In the genomic region with DNA sequence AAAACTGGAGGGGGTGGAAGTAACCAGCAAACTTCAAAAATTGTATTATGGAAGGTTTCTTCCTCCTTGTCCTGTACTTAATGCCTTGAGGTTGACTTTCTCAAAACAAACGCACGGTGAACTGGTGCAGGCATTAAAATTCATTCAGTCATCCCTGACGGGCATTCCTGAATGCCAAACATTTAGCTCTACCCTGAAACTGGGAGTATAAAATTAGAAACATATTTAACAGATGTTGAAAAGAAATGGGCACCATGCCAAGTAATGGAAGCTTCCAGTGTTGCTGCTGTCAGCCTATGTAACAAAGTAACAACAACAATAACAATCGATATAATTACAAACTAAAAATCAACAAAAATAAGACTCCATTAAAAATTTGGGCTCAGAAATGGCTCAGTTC, we compare ENCODE assay signal across 26 mouse cellular contexts. TPM values are rescaled to one million over a fixed set of nuclear protein-coding genes. Genes with fewer than 3 reads are reported as not detected.
DNase-seq lines count a peak whose midpoint lies in the region; ATAC-seq and TF ChIP-seq lines count a peak whose summit lies in the region.
"Had no signal": no experiment of that assay in that cellular context is flagged by ENCODE, and none has a peak within 500 bp of the region (broad histone marks: within the 10 kb centered on the region; RNA-seq: fewer than 3 reads in every experiment).

No protein-coding gene starts in this region.

- no peak for ATAC-seq in embryonic facial prominence, embryonic 11.5 days (replicated peaks; ENCODE audit: insufficient number of reproducible peaks, low FRiP score, low TSS enrichment, low read depth)
- ATAC-seq in heart, embryonic 16.5 days (replicated peaks; ENCODE audit: extremely low read depth, insufficient read depth, low FRiP score) = peak; percentile 61; the same call in 1 of the 2 replicates
- ATAC-seq in lung, embryonic 14.5 days (ENCODE audit: insufficient read depth) = no peak
- ATAC-seq in lung, postnatal 0 days = no peak
- ATAC-seq: CD4-positive, CD25-positive, alpha-beta regulatory T cell, adult 4 months; forebrain, postnatal 0 days; Patski had no signal

- TF ChIP-seq CTCF in lung, embryonic 14.5 days (IDR thresholded peaks at IDR 0.05; ENCODE audit: low read depth) = no peak
- no peak for TF ChIP-seq CTCF in lung, postnatal 0 days (IDR thresholded peaks at IDR 0.05)

- no peaks in the 10 kb centered on the region for H3K36me3 ChIP-seq in embryonic facial prominence, embryonic 11.5 days (replicated peaks; ENCODE audit: control insufficient read depth, insufficient read depth, low read depth, low read length)
- H3K36me3 ChIP-seq in embryonic facial prominence, embryonic 10.5 days (replicated peaks) = no peaks in the 10 kb centered on the region
- H3K36me3 ChIP-seq in heart, embryonic 16.5 days (ENCODE audit: control insufficient read depth, insufficient read depth) = no peaks in the 10 kb centered on the region
- H3K36me3 ChIP-seq in lung, embryonic 14.5 days (ENCODE audit: insufficient read depth) = no peaks in the 10 kb centered on the region
- H3K36me3 ChIP-seq in lung, postnatal 0 days (ENCODE audit: insufficient read depth, low read length) = no peaks in the 10 kb centered on the region
- H3K36me3 ChIP-seq: hindbrain, embryonic 12.5 days; stomach, embryonic 15.5 days had no signal

- 42% methylated on average over 4 of the region's 4 CpGs for WGBS in embryonic facial prominence, embryonic 11.5 days
- 52% methylated on average over 4 of the region's 4 CpGs for WGBS in embryonic facial prominence, embryonic 10.5 days
- 27% methylated on average over 4 of the region's 4 CpGs for WGBS in heart, embryonic 16.5 days
- 35% methylated on average over 4 of the region's 4 CpGs for WGBS in lung, embryonic 14.5 days
- 41% methylated on average over 4 of the region's 4 CpGs for WGBS in lung, postnatal 0 days

- no peak overlapping the region for H3K4me3 ChIP-seq in embryonic facial prominence, embryonic 11.5 days (ENCODE audit: low read depth, low read length)
- no peak overlapping the region for H3K4me3 ChIP-seq in embryonic facial prominence, embryonic 10.5 days
- no peak overlapping the region for H3K4me3 ChIP-seq in heart, embryonic 16.5 days (ENCODE audit: low read length)
- H3K4me3 ChIP-seq in lung, embryonic 14.5 days (ENCODE audit: low read depth, low read length) = no peak overlapping the region
- H3K4me3 ChIP-seq in lung, postnatal 0 days (ENCODE audit: low read depth, low read length) = no peak overlapping the region
- H3K4me3 ChIP-seq: hindbrain, embryonic 12.5 days; stomach, embryonic 15.5 days had no signal

- H3K27me3 ChIP-seq in embryonic facial prominence, embryonic 11.5 days (ENCODE audit: control insufficient read depth, insufficient read depth, low read length) = no peaks in the 10 kb centered on the region
- H3K27me3 ChIP-seq in embryonic facial prominence, embryonic 10.5 days (replicated peaks; ENCODE audit: low read depth, poor library complexity, severe bottlenecking) = no peaks in the 10 kb centered on the region
- H3K27me3 ChIP-seq in heart, embryonic 16.5 days (ENCODE audit: control insufficient read depth, insufficient read depth, low read length) = no peaks in the 10 kb centered on the region
- H3K27me3 ChIP-seq in lung, embryonic 14.5 days (ENCODE audit: insufficient read depth, low read length) = no peaks in the 10 kb centered on the region
- H3K27me3 ChIP-seq in lung, postnatal 0 days (replicated peaks; ENCODE audit: insufficient read depth, low read length) = no peaks in the 10 kb centered on the region
- H3K27me3 ChIP-seq: hindbrain, embryonic 12.5 days; Patski; stomach, embryonic 15.5 days had no signal

- H3K4me1 ChIP-seq in embryonic facial prominence, embryonic 11.5 days (ENCODE audit: control insufficient read depth, insufficient read depth, low read length) = peaks cover 3% of the 10 kb centered on the region; the same call in 1 of the 2 replicates
- peaks cover 30% of the 10 kb centered on the region for H3K4me1 ChIP-seq in embryonic facial prominence, embryonic 10.5 days
- H3K4me1 ChIP-seq in heart, embryonic 16.5 days (ENCODE audit: control insufficient read depth, insufficient read depth, low read length) = peaks cover 15% of the 10 kb centered on the region
- no peaks in the 10 kb centered on the region for H3K4me1 ChIP-seq in lung, embryonic 14.5 days (ENCODE audit: insufficient read depth)
- no peaks in the 10 kb centered on the region for H3K4me1 ChIP-seq in lung, postnatal 0 days (ENCODE audit: insufficient read depth, low read depth, low read length)
- H3K4me1 ChIP-seq: hindbrain, embryonic 12.5 days; stomach, embryonic 15.5 days had no signal

- no peak overlapping the region for H3K9ac ChIP-seq in embryonic facial prominence, embryonic 11.5 days (replicated peaks; ENCODE audit: low read length)
- H3K9ac ChIP-seq in heart, embryonic 16.5 days (ENCODE audit: low read length) = no peak overlapping the region
- no peak overlapping the region for H3K9ac ChIP-seq in lung, embryonic 14.5 days
- H3K9ac ChIP-seq in lung, postnatal 0 days (replicated peaks; ENCODE audit: low read depth) = no peak overlapping the region
- H3K9ac ChIP-seq: forebrain, postnatal 0 days; hindbrain, embryonic 12.5 days; stomach, embryonic 15.5 days had no signal

- peak; percentile 68 for DNase-seq in embryonic facial prominence, embryonic 11.5 days (ENCODE audit: low spot score)
- DNase-seq in embryonic facial prominence, embryonic 10.5 days (ENCODE audit: low spot score) = no peak
- DNase-seq in heart, adult 18-20 months = no peak
- peak; percentile 61 for DNase-seq in lung, embryonic 14.5 days
- DNase-seq in lung, postnatal 0 days (ENCODE audit: low spot score) = no peak
- peak; percentile 43 for DNase-seq in mesoderm, embryonic 11.5 days (ENCODE audit: low read depth, low spot score)
- DNase-seq in thymus, postnatal 0 days (ENCODE audit: low spot score) = no peak
- DNase-seq: cerebellum, adult 11 months; cerebellum, adult 9-11 months; forebrain, postnatal 0 days; gastrocnemius, postnatal 36 days; kidney, adult 11 months; layer of hippocampus, adult 9-11 months; liver; lung, postnatal 10 days; right cerebral cortex, adult 18-20 months; thymus, adult 18-20 months; thymus, postnatal 4 days had no signal

- no peak overlapping the region for H3K4me2 ChIP-seq in embryonic facial prominence, embryonic 11.5 days (ENCODE audit: low read depth, low read length)
- H3K4me2 ChIP-seq in heart, embryonic 16.5 days (ENCODE audit: low read depth, low read length) = peak overlapping the region; percentile 10; the same call in 1 of the 2 replicates
- H3K4me2 ChIP-seq in lung, embryonic 14.5 days = no peak overlapping the region
- no peak overlapping the region for H3K4me2 ChIP-seq in lung, postnatal 0 days (replicated peaks; ENCODE audit: low read depth, low read length)
- H3K4me2 ChIP-seq: heart, embryonic 11.5 days; hindbrain, embryonic 12.5 days; midbrain, embryonic 11.5 days; stomach, embryonic 15.5 days had no signal

- TF ChIP-seq EP300 in lung, postnatal 0 days (IDR thresholded peaks at IDR 0.05) = no peak

- no peak overlapping the region for H3K27ac ChIP-seq in embryonic facial prominence, embryonic 11.5 days (replicated peaks; ENCODE audit: low read depth, low read length)
- no peak overlapping the region for H3K27ac ChIP-seq in embryonic facial prominence, embryonic 10.5 days (replicated peaks)
- H3K27ac ChIP-seq in heart, embryonic 16.5 days (ENCODE audit: low read length) = peak overlapping the region; percentile 49
- H3K27ac ChIP-seq in lung, embryonic 14.5 days (ENCODE audit: low read depth) = no peak overlapping the region
- H3K27ac ChIP-seq in lung, postnatal 0 days (ENCODE audit: low read length) = no peak overlapping the region
- H3K27ac ChIP-seq: hindbrain, embryonic 12.5 days; stomach, embryonic 15.5 days had no signal

- H3K9me3 ChIP-seq in embryonic facial prominence, embryonic 11.5 days (replicated peaks; ENCODE audit: control insufficient read depth, low read length) = no peaks in the 10 kb centered on the region
- no peaks in the 10 kb centered on the region for H3K9me3 ChIP-seq in embryonic facial prominence, embryonic 10.5 days
- no peaks in the 10 kb centered on the region for H3K9me3 ChIP-seq in heart, embryonic 16.5 days (replicated peaks; ENCODE audit: control insufficient read depth, low read length)
- H3K9me3 ChIP-seq in lung, embryonic 14.5 days (ENCODE audit: low read depth, low read length) = no peaks in the 10 kb centered on the region
- H3K9me3 ChIP-seq in lung, postnatal 0 days (ENCODE audit: low read length) = no peaks in the 10 kb centered on the region
- H3K9me3 ChIP-seq: hindbrain, embryonic 12.5 days; stomach, embryonic 15.5 days had no signal

RNA-seq across cellular contexts. Expression of gene Hmcn1, which starts 14.5 kb away (rescaled TPM):
- polyA plus RNA-seq in embryonic facial prominence, embryonic 11.5 days (2014; fragmentation: Nextera tagmentation; extraction: Ambion mirVana) = 25.5 and 32.8 TPM in 2 replicates
- polyA plus RNA-seq in embryonic facial prominence, embryonic 10.5 days (2016; fragmentation: Nextera tagmentation; extraction: Ambion mirVana) = 15.3 and 19.0 TPM in 2 replicates
- polyA plus RNA-seq in heart, embryonic 16.5 days (2015; fragmentation: Nextera tagmentation; extraction: Ambion mirVana) = 18.1 and 20.7 TPM in 2 replicates
- total RNA-seq in heart, adult 18-20 months (2021) = 10 to 100 TPM; 14.7 to 15.8 TPM
- 14.5 and 17.1 TPM in 2 replicates for polyA plus RNA-seq in lung, embryonic 14.5 days (2014; fragmentation: Nextera tagmentation; extraction: Ambion mirVana)
- 24.7 and 26.7 TPM in 2 replicates for polyA plus RNA-seq in lung, postnatal 0 days (2015; fragmentation: Nextera tagmentation; extraction: Ambion mirVana)
- 0.13 and 0.29 TPM in 2 replicates for polyA plus RNA-seq in thymus, postnatal 0 days (2015; fragmentation: Nextera tagmentation; extraction: Ambion mirVana)
- total RNA-seq: common myeloid progenitor, adult 5-6 weeks had no signal
- polyA plus RNA-seq: CD4-positive, CD25-positive, alpha-beta regulatory T cell, adult 4 months had no signal

Comparison
In these comparisons a context has a peak if more than half of its experiments do, and no peak if none do; other contexts are left out.
1. DNase-seq: peak in embryonic facial prominence, embryonic 11.5 days (single experiment), lung, embryonic 14.5 days (single experiment) and mesoderm, embryonic 11.5 days (single experiment); none in embryonic facial prominence, embryonic 10.5 days (single experiment), heart, adult 18-20 months (0 of 2), lung, postnatal 0 days (single experiment) and thymus, postnatal 0 days (single experiment).
2. RNA of gene Hmcn1, which starts 14.5 kb away (polyA plus RNA-seq): 25.5 to 32.8 TPM in embryonic facial prominence, embryonic 11.5 days, 24.7 to 26.7 TPM in lung, postnatal 0 days, 15.3 to 19.0 TPM in embryonic facial prominence, embryonic 10.5 days, 18.1 to 20.7 TPM in heart, embryonic 16.5 days and 14.5 to 17.1 TPM in lung, embryonic 14.5 days; 0.13 to 0.29 TPM in thymus, postnatal 0 days; every median in the first group is over 10 times any median in the second.